Mouse (Mus musculus) heart, embryonic 16.5 days (tissue): ENCODE measurements around the gene Ccdc30. TPM values are rescaled to one million over a fixed set of nuclear protein-coding genes. Genes with fewer than 3 reads are reported as not detected.
A peak's percentile ranks its signal among the peaks of the same experiment; 100 is the strongest.
"Not testable (repeated sequence)": the region's sequence is repeated elsewhere in the genome, so short reads cannot be mapped to it uniquely, and the experiment has no call there.

Experiments used
- ATAC-seq: fragments of 200-750 bp; cut with Nextera tagmentation; replicated peaks from 2 replicates; pipeline ENCODE4 v1.8.0; 2017; ENCODE audit warnings: moderate number of reproducible peaks; ENCODE audit not compliant: insufficient read depth, low FRiP score; ENCODE audit errors: extremely low read depth
- H3K27ac ChIP-seq: fragments of 300-500 bp; sonication (generic); 2 replicates; pipeline ENCODE4 v1.5.1; 2014; ENCODE audit warnings: mild to moderate bottlenecking, low read length, control low read depth, moderate library complexity
- H3K27me3 ChIP-seq: fragments of 300-500 bp; sonication (generic); 2 replicates; pipeline ENCODE4 v1.6.1; 2014; ENCODE audit warnings: low read length, mixed read lengths; ENCODE audit not compliant: control insufficient read depth, insufficient read depth
- H3K36me3 ChIP-seq: fragments of 300-500 bp; sonication (generic); 2 replicates; pipeline ENCODE4 v1.6.1; 2014; ENCODE audit not compliant: control insufficient read depth, insufficient read depth
- H3K4me1 ChIP-seq: fragments of 300-500 bp; sonication (generic); 2 replicates; pipeline ENCODE4 v1.6.1; 2014; ENCODE audit warnings: low read length, mixed read lengths; ENCODE audit not compliant: control insufficient read depth, insufficient read depth
- H3K4me2 ChIP-seq: fragments of 300-500 bp; sonication (generic); 2 replicates; pipeline ENCODE4 v1.6.1; 2014; ENCODE audit warnings: low read depth, mild to moderate bottlenecking, control low read depth, low read length
- H3K4me3 ChIP-seq: fragments of 300-500 bp; sonication (generic); 2 replicates; pipeline ENCODE4 v1.5.1; 2014; ENCODE audit warnings: mild to moderate bottlenecking, control low read depth, low read length
- H3K9ac ChIP-seq: fragments of 300-500 bp; sonication (generic); 2 replicates; pipeline ENCODE4 v1.6.1; 2014; ENCODE audit warnings: low read length, control low read depth
- H3K9me3 ChIP-seq: fragments of 300-500 bp; sonication (generic); replicated peaks from 2 replicates; pipeline ENCODE4 v1.6.1; 2016; ENCODE audit warnings: low read length; ENCODE audit not compliant: control insufficient read depth
- WGBS: fragments of 180-500 bp; shearing (Covaris S2); extraction: QIAGEN DNeasy Blood & Tissue Kit; methylation state at CpG from one replicate; pipeline ENCODE4 v1.1.7; 2014; 5-methylcytosine and 5-hydroxymethylcytosine counted together
- polyA plus RNA-seq: library from polyadenylated mRNA; unstranded; fragments of >200 nt; fragmentation: Nextera tagmentation; extraction: Ambion mirVana; gene quantifications from 2 replicates; pipeline ENCODE4 v1.2.1, GENCODE M21; 2015

Gene Ccdc30
- polyA plus RNA-seq, 1 experiment from 2014 or later, result 4.0 TPM

- WGBS, result 60% methylated on average over 2 of the region's 2 CpGs
- ATAC-seq, result no peak
- H3K9ac ChIP-seq, result no peak overlapping the region
- no peak overlapping the region for H3K4me3 ChIP-seq
- no peak overlapping the region for H3K4me2 ChIP-seq
- H3K27ac ChIP-seq, result no peak overlapping the region
- H3K36me3 ChIP-seq, result peaks cover 34% of the 10 kb centered on the region
- H3K9me3 ChIP-seq, result no peaks in the 10 kb centered on the region
- no peaks in the 10 kb centered on the region for H3K27me3 ChIP-seq
- peaks cover 24% of the 10 kb centered on the region for H3K4me1 ChIP-seq
Measured at GRCm38 (mm10) chr4:119285336-119285735, 130.0 kb downstream of the Ccdc30 start.

- Histone ChIP-seq H3K27ac (no peak overlapping the region), H3K9me3 (no peaks in the 10 kb centered on the region), H3K36me3 (peaks cover 38% of the 10 kb centered on the region), H3K9ac (no peak overlapping the region), H3K27me3 (no peaks in the 10 kb centered on the region), H3K4me2 (no peak overlapping the region), H3K4me1 (peaks cover 22% of the 10 kb centered on the region), H3K4me3 (no peak overlapping the region)
- WGBS, result 83% methylated on average over 1 of the region's 1 CpGs
- no peak for ATAC-seq
Measured at GRCm38 (mm10) chr4:119284861-119285260, 130.5 kb downstream of the Ccdc30 start.

- not testable (repeated sequence) for ATAC-seq, H3K4me3 ChIP-seq, H3K4me2 ChIP-seq, H3K9ac ChIP-seq, H3K9me3 ChIP-seq, H3K27ac ChIP-seq, H3K27me3 ChIP-seq, H3K4me1 ChIP-seq
- H3K36me3 ChIP-seq, result peaks cover 61% of the 10 kb centered on the region
- WGBS, result 90% methylated on average over 15 of the region's 15 CpGs
Measured at GRCm38 (mm10) chr4:119278784-119279183, 136.5 kb downstream of the Ccdc30 start.

- no peak for ATAC-seq
- Histone ChIP-seq H3K27me3 (no peaks in the 10 kb centered on the region), H3K27ac (peak overlapping the region; percentile 69), H3K4me3 (no peak overlapping the region), H3K36me3 (peaks cover 59% of the 10 kb centered on the region), H3K9me3 (no peaks in the 10 kb centered on the region), H3K9ac (no peak overlapping the region), H3K4me2 (no peak overlapping the region), H3K4me1 (peaks cover 3% of the 10 kb centered on the region; the same call in 1 of the 2 replicates)
- WGBS, result 70% methylated on average over 2 of the region's 2 CpGs
Measured at GRCm38 (mm10) chr4:119275726-119276125, 139.6 kb downstream of the Ccdc30 start.

- Histone ChIP-seq H3K9ac (no peak overlapping the region), H3K4me3 (no peak overlapping the region), H3K27ac (peak overlapping the region; percentile 69), H3K4me2 (no peak overlapping the region), H3K9me3 (no peaks in the 10 kb centered on the region), H3K4me1 (peaks cover 3% of the 10 kb centered on the region; the same call in 1 of the 2 replicates), H3K36me3 (peaks cover 59% of the 10 kb centered on the region), H3K27me3 (no peaks in the 10 kb centered on the region)
- peak; percentile 72; the same call in 1 of the 2 replicates for ATAC-seq
- WGBS, result 65% methylated on average over 2 of the region's 2 CpGs
Measured at GRCm38 (mm10) chr4:119275226-119275625, 140.1 kb downstream of the Ccdc30 start.

- H3K4me2 ChIP-seq, result no peak overlapping the region
- no peak overlapping the region for H3K9ac ChIP-seq
- no peak overlapping the region for H3K4me3 ChIP-seq
- 69% methylated on average over 1 of the region's 1 CpGs for WGBS
- H3K27me3 ChIP-seq, result no peaks in the 10 kb centered on the region
- peak overlapping the region; percentile 69 for H3K27ac ChIP-seq
- H3K4me1 ChIP-seq, result peaks cover 3% of the 10 kb centered on the region; the same call in 1 of the 2 replicates
- no peaks in the 10 kb centered on the region for H3K9me3 ChIP-seq
- 0 out of 2 replicates have a peak, but pooled peaks have one; percentile 55 for ATAC-seq
- peaks cover 56% of the 10 kb centered on the region for H3K36me3 ChIP-seq
Measured at GRCm38 (mm10) chr4:119274627-119275026, 140.7 kb downstream of the Ccdc30 start.

Other genes starting within 250 kb of the Ccdc30 start
- gene Zfp691, start 241.3 kb downstream of the Ccdc30 start, polyA plus RNA-seq, result 7.7 and 10.8 TPM in 2 replicates
- 0.88 and 1.4 TPM in 2 replicates for gene Ermap, start 225.5 kb downstream of the Ccdc30 start, polyA plus RNA-seq
- gene Svbp, start 220.2 kb downstream of the Ccdc30 start, polyA plus RNA-seq, result 114 and 119 TPM in 2 replicates
- 0.15 and 0.22 TPM in 2 replicates for gene Tmem269, start 197.3 kb downstream of the Ccdc30 start, polyA plus RNA-seq
- 22.5 and 23.4 TPM in 2 replicates for gene AU022252, start 182.8 kb downstream of the Ccdc30 start, polyA plus RNA-seq
- gene P3h1, start 182.6 kb downstream of the Ccdc30 start, polyA plus RNA-seq, result 28.2 and 29.3 TPM in 2 replicates
- not detected in 2 replicates for gene Cldn19, start 160.1 kb downstream of the Ccdc30 start, polyA plus RNA-seq
- 501 and 547 TPM in 2 replicates for gene Ybx1, start 120.9 kb downstream of the Ccdc30 start, polyA plus RNA-seq
- gene Ppih, start 95.0 kb downstream of the Ccdc30 start, polyA plus RNA-seq, result 36.7 and 43.2 TPM in 2 replicates
- gene Ppcs, start 6.9 kb upstream of the Ccdc30 start, polyA plus RNA-seq, result 30.3 and 32.6 TPM in 2 replicates
- gene Zmynd12, start 7.3 kb upstream of the Ccdc30 start, polyA plus RNA-seq, result 0.28 and 0.42 TPM in 2 replicates
- gene Rimkla, start 77.1 kb upstream of the Ccdc30 start, polyA plus RNA-seq, result 4.5 and 4.6 TPM in 2 replicates
- 20.2 and 21.5 TPM in 2 replicates for gene Foxj3, start 121.5 kb upstream of the Ccdc30 start, polyA plus RNA-seq
- 3.1 and 5.6 TPM in 2 replicates for gene Frg2f1, start 124.0 kb upstream of the Ccdc30 start, polyA plus RNA-seq
- 1.5 TPM in 1 of 2 replicates, not detected in the other for gene Guca2a, start 222.2 kb upstream of the Ccdc30 start, polyA plus RNA-seq
- 2.4 TPM in 1 of 2 replicates, not detected in the other for gene Guca2b, start 243.4 kb upstream of the Ccdc30 start, polyA plus RNA-seq